Mouse (Mus musculus): ENCODE results near the gene Caly. TPM values are rescaled to one million over a fixed set of nuclear protein-coding genes. Genes with fewer than 3 reads are reported as not detected.
A peak's percentile ranks its signal among the peaks of the same experiment; 100 is the strongest.

Caly gene
- total and polyA plus RNA-seq, 2 experiments from 2014 or later, result 422 to 486 TPM

- WGBS, result under 1% methylated on average over 33 of the region's 33 CpGs
- Histone ChIP-seq H3K9ac (replicated peaks; ENCODE audit: low read length) (0 out of 2 replicates have a peak overlapping the region, but pooled peaks have one; percentile 13), H3K27ac (no peak overlapping the region), H3K27me3 (ENCODE audit: insufficient read depth, low read length) (peaks cover 56% of the 10 kb centered on the region), H3K4me1 (ENCODE audit: insufficient read depth, low read length) (peaks cover 17% of the 10 kb centered on the region), H3K4me2 (ENCODE audit: low read depth, low read length) (peak overlapping the region; percentile 68), H3K4me3 (ENCODE audit: low read length) (peak overlapping the region; percentile 44), H3K9me3 (ENCODE audit: low read length) (no peaks in the 10 kb centered on the region), H3K36me3 (ENCODE audit: insufficient read depth, low read length) (no peaks in the 10 kb centered on the region)
- 0 out of 2 replicates have a peak, but pooled peaks have one; percentile 28 for ATAC-seq
- TF ChIP-seq CTCF (IDR thresholded peaks at IDR 0.05; ENCODE audit: low read depth), result no peak
- peak; percentile 43 for DNase-seq (ENCODE audit: low spot score)
Observed at GRCm38 (mm10) chr7:140047811-140048311, 34.5 kb downstream of the Caly start.

- peaks cover 17% of the 10 kb centered on the region for H3K4me1 ChIP-seq (ENCODE audit: insufficient read depth, low read length)
- TF ChIP-seq CTCF (IDR thresholded peaks at IDR 0.05; ENCODE audit: low read depth), result no peak
- DNase-seq (ENCODE audit: low spot score), result no peak
- H3K4me3 ChIP-seq (ENCODE audit: low read length), result no peak overlapping the region
- H3K9ac ChIP-seq (replicated peaks; ENCODE audit: low read length), result no peak overlapping the region
- H3K4me2 ChIP-seq (ENCODE audit: low read depth, low read length), result no peak overlapping the region
- no peak for ATAC-seq
- 84% methylated on average over 4 of the region's 4 CpGs for WGBS
- no peaks in the 10 kb centered on the region for H3K9me3 ChIP-seq (ENCODE audit: low read length)
- H3K36me3 ChIP-seq (ENCODE audit: insufficient read depth, low read length), result peaks cover 2% of the 10 kb centered on the region; the same call in 1 of the 2 replicates
- H3K27me3 ChIP-seq (ENCODE audit: insufficient read depth, low read length), result peaks cover 45% of the 10 kb centered on the region
- H3K27ac ChIP-seq, result no peak overlapping the region
Observed at GRCm38 (mm10) chr7:140045546-140045945, 36.8 kb downstream of the Caly start.

- TF ChIP-seq CTCF (IDR thresholded peaks at IDR 0.05; ENCODE audit: low read depth), result no peak
- no peak overlapping the region for H3K4me2 ChIP-seq (ENCODE audit: low read depth, low read length)
- peaks cover 24% of the 10 kb centered on the region for H3K27me3 ChIP-seq (ENCODE audit: insufficient read depth, low read length)
- WGBS, result 70% methylated on average over 3 of the region's 3 CpGs
- H3K4me1 ChIP-seq (ENCODE audit: insufficient read depth, low read length), result peaks cover 3% of the 10 kb centered on the region
- H3K9ac ChIP-seq (replicated peaks; ENCODE audit: low read length), result no peak overlapping the region
- ATAC-seq (no peak), DNase-seq (ENCODE audit: low spot score) (no peak)
- H3K4me3 ChIP-seq (ENCODE audit: low read length), result no peak overlapping the region
- H3K27ac ChIP-seq, result no peak overlapping the region
- peaks cover 6% of the 10 kb centered on the region; the same call in 1 of the 2 replicates for H3K36me3 ChIP-seq (ENCODE audit: insufficient read depth, low read length)
- no peaks in the 10 kb centered on the region for H3K9me3 ChIP-seq (ENCODE audit: low read length)
Observed at GRCm38 (mm10) chr7:140042728-140043127, 39.6 kb downstream of the Caly start.

GRCm38 (mm10) chr7:140037171-140037555 is 45.2 kb downstream of the Caly start:
- TF ChIP-seq CTCF (IDR thresholded peaks at IDR 0.05; ENCODE audit: low read depth), result no peak
- no peak overlapping the region for H3K27ac ChIP-seq
- H3K27me3 ChIP-seq (ENCODE audit: insufficient read depth, low read length), result no peaks in the 10 kb centered on the region
- ATAC-seq, result 0 out of 2 replicates have a peak, but pooled peaks have one; percentile 5
- H3K4me1 ChIP-seq (ENCODE audit: insufficient read depth, low read length), result peaks cover 7% of the 10 kb centered on the region
- peak overlapping the region; percentile 77 for H3K4me2 ChIP-seq (ENCODE audit: low read depth, low read length)
- peaks cover 14% of the 10 kb centered on the region for H3K36me3 ChIP-seq (ENCODE audit: insufficient read depth, low read length)
- 51% methylated on average over 3 of the region's 3 CpGs for WGBS
- no peak for DNase-seq (ENCODE audit: low spot score)
- H3K9me3 ChIP-seq (ENCODE audit: low read length), result no peaks in the 10 kb centered on the region
- peak overlapping the region; percentile 62 for H3K4me3 ChIP-seq (ENCODE audit: low read length)
- H3K9ac ChIP-seq (replicated peaks; ENCODE audit: low read length), result peak overlapping the region; percentile 77

- no peaks in the 10 kb centered on the region for H3K27me3 ChIP-seq (ENCODE audit: insufficient read depth, low read length)
- ATAC-seq, result peak; percentile 96
- H3K9ac ChIP-seq (replicated peaks; ENCODE audit: low read length), result peak within 1 kb of the TSS; percentile 77
- peak within 1 kb of the TSS; percentile 77 for H3K4me2 ChIP-seq (ENCODE audit: low read depth, low read length)
- peaks cover 19% of the 10 kb centered on the region for H3K36me3 ChIP-seq (ENCODE audit: insufficient read depth, low read length)
- no peaks in the 10 kb centered on the region for H3K9me3 ChIP-seq (ENCODE audit: low read length)
- peak within 1 kb of the TSS; percentile 62 for H3K4me3 ChIP-seq (ENCODE audit: low read length)
- no peak for TF ChIP-seq CTCF (IDR thresholded peaks at IDR 0.05; ENCODE audit: low read depth)
- 1% methylated on average over 68 of the region's 69 CpGs for WGBS
- DNase-seq (ENCODE audit: low spot score), result peak; percentile 95
- H3K4me1 ChIP-seq (ENCODE audit: insufficient read depth, low read length), result peaks cover 7% of the 10 kb centered on the region
- peak within 1 kb of the TSS; percentile 87 for H3K27ac ChIP-seq
Observed at GRCm38 (mm10) chr7:140036281-140037170, 45.8 kb downstream of the Caly start, which contains the start of the genes Zfp511 and Tubgcp2. Gene Zfp511 (plus strand): TSS chr7:140036391. Gene Tubgcp2 (minus strand): TSS chr7:140036669.

- Histone ChIP-seq H3K9me3 (ENCODE audit: low read length) (no peaks in the 10 kb centered on the region), H3K27me3 (ENCODE audit: insufficient read depth, low read length) (no peaks in the 10 kb centered on the region), H3K9ac (replicated peaks; ENCODE audit: low read length) (peak overlapping the region; percentile 77), H3K36me3 (ENCODE audit: insufficient read depth, low read length) (peaks cover 27% of the 10 kb centered on the region), H3K4me2 (ENCODE audit: low read depth, low read length) (peak overlapping the region; percentile 77), H3K4me3 (ENCODE audit: low read length) (peak overlapping the region; percentile 62), H3K27ac (peak overlapping the region; percentile 87; the same call in 1 of the 2 replicates), H3K4me1 (ENCODE audit: insufficient read depth, low read length) (peaks cover 7% of the 10 kb centered on the region)
- DNase-seq (ENCODE audit: low spot score) (no peak), ATAC-seq (no peak)
- TF ChIP-seq CTCF (IDR thresholded peaks at IDR 0.05; ENCODE audit: low read depth), result no peak
- WGBS, result 19% methylated on average over 7 of the region's 7 CpGs
Observed at GRCm38 (mm10) chr7:140035456-140035855, 46.9 kb downstream of the Caly start.

Measured in hindbrain, postnatal 0 days (tissue).